Mouse (Mus musculus) urinary bladder, postnatal 25 days (tissue): Measurements from ENCODE around the gene Zbtb8a.

Experiments
- DNase-seq: peaks from one replicate; pipeline ENCODE4 v3.0.0; 2022; ENCODE audit warnings: low spot score

The Zbtb8a gene

DNA sequence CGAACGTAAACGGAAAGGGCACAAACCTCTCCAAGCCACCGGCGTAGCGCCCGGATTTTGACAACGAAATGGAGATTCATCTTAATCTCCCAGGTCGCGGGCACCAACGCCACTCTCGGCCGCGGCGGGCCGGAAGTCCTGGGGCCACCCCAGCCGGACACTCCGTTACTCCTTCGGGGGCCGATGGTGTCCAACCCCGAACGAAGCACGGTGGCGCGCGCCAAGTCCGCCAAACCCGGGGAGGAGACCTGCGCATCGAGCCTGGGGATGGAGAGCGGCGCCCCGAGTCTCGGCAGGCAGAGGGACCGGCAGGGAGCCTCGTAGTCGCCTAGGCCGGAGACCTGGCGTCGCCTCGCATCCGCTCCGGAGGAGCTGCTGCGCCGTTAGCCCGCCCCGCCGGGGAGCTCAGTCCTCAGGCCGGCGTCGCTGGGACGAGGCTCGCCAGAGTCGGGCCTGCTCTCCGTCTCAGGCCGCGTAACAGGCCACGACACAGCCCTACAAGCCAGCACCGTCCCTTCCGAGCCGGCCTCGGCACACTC, 43.2 kb downstream of the Zbtb8a start:
- peak; percentile 58 for DNase-seq

DNA sequence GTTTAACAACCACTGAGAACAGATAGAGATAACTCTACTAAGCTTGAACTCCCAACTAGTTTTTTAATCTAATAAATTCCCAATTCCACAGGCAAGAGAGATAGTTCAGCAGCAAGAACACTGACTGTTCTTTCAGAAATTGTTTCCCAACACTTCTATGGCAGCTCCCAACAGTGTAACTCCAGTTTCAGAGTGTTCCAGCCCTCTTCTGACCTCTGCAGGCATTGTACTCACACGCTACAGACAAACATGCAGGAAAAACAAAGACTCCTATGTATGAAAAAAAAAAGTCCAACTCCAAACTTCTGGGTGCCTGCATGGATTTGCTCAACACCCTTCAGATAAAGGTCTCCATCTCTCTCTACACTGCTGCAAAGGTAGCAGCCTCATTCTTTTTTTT, 45.1 kb downstream of the Zbtb8a start:
- no peak for DNase-seq

DNA sequence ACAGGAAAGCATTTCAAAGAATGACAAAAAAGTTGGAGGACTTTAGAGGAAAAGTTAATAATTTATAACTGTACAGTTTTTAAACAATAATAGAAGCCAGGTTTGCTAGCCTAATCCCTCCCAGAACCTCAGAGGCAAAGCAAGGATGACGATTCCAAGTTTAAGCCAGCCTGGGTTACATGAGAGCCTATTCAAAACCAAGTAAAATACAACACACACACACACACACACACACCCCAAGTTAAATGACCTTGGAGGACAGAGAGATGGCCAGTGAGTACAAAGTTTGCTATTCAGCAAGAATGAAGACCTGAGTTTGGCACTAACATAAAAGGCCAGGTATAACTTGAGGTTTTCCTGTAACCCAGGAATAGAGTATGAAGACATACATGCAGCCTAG, 51.7 kb downstream of the Zbtb8a start:
- no peak for DNase-seq

DNA sequence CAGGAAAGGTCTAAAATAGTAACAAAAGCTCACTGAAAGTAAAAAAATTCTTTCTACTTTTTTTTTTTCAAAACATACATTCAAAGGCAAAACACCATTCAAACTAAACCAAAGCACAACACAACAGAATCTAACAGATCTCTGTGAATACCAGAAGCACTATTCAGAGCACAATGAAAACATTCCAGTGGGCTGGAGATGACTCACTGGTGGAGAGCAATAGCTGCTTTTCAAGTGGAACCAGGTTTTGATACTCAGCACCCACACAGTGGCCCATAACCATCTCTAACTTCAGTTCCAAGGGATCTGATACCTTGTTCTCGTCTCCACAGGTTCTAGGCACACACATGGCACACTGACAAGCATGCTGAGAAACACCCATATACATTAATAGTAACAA, 53.2 kb downstream of the Zbtb8a start:
- no peak for DNase-seq

DNA sequence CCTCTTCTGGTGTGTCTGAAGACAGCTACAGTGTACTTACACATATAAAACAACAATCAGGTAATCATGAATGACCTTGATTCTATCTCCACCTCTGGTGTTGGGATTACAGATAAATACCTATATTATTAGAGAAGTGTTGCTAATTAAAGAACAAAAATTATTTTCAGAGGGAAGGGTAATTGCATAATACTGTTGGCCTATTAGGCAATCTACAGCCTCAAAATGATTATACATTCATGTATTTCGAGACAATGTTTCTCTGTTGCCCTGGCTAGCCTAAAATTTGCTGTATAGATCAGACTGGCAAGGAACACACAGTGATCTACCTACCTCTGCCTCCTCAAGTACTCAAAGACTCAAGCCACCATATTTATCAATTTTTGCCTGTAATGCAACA, 54.4 kb downstream of the Zbtb8a start:
- DNase-seq: no peak

DNA sequence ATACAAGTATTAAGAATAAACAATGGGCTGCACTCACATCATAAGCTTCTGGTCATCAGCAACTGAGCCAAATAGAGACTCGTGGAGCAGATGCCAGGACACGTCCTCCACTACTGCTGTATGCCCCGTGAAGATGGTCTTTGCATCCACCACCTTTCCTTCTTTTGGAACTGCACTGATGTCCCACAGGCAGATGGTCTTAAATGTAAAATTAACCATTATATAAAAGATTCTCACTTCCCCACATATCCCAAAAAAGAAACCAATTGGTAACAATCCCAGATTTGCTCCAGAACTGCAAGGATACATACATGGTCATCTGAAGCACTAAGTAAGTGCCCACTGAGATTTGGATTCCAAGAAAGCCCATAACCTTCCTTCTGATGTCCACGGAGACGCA, 55.9 kb downstream of the Zbtb8a start:
- DNase-seq: no peak

DNA sequence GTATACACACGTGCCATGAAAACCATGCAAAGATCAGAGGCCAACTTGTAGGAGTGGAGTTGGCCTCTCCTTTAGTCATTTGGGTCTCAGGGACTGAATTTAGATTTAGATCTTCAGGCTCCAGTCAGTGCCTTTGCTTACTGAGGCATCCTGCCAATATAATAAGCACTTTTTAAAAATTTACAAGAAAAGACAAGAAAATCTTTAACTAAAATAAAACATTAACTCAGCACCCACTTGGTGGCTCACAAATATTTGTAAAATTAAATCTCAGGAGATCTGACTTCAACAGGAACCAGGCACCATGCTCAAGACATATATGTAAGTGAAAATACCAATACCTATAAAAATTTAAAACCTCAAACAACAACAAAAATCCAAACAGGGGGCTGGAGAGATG, 57.0 kb downstream of the Zbtb8a start:
- no peak for DNase-seq

DNA sequence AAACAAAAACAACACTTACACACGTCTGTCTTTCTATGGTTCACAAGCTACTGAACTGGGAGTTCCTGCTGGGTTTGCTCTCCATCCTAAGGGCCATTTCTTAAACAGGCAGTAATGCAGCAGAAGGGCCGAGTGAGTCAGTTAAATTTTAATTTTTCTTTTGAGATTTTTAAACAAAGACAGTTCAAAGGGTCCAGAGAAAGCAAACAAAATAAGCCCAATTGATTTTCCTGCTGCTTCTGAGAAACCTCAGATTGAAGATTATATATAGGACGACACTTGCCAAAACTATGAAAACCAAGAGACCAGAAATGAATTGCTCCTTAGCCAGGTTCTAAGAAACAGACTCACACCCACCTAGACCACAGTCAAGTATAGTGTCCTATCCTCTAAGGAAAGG, 64.0 kb downstream of the Zbtb8a start:
- no peak for DNase-seq

DNA sequence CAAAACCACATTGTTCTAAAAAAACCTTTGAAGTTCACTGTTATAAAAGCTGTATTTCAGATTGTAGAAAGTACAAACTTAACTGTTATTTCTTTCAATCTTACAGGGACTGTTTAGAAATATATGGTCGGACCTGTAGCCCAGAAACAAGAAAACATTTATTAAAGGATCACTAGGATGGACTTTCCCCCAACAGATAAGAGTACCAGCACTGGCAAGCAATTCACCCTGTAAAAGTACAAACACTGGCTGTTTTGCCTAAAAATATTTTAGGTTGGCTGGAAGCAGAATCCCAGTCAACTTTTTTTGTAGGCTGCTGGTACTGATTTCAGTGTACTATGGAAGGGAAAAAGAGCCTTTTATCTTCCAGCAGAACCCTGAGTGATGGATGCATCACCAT, 70.0 kb downstream of the Zbtb8a start:
- DNase-seq: no peak

DNA sequence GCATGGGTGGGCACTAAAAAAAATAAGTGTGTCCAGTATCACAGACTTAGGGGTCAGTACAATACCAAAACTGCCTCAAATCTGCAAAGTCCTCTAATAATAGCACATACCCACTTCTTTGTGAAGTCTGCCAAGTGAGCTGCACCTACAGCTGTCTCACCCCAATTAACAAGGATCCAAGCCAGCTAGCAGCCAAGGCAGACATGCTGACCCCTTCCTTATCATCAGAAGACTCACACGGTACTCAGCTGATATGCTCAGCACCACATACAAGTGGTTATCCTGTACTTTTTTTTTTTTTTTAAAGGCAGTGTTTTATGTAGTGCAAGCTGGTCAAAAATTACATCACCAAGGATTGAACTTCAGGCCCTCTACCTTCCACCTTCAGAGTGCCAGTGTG, 73.6 kb downstream of the Zbtb8a start:
- no peak for DNase-seq

DNA sequence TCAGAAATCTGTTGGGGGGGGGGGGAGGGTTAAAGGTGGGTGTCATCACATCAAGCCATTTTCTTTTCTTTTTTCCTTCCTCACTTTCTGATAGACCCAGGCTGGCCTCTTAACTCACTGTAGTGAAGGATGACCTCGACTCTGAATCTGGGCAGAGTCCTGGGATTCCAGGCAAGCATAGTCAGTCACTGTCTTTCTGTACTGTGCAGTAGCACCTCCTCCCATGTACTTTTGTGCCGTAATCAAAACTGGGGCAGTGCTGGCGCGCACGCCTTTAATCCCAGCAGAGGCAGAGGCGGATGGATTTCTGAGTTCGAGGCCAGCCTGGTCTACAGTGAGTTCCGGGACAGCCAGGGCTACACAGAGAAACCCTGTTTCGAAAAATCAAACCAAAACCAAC, 74.1 kb downstream of the Zbtb8a start:
- no peak for DNase-seq
